Mouse (Mus musculus): ENCODE measurements at regions not wholly inside any gene's neighbourhood (a gene's known extent, or its start where the extent isn't known, plus 50 kb on each side); places are given as distances from the start of the nearest gene placed in this dataset.

- no peak overlapping the region for H3K4me2 ChIP-seq (ENCODE audit: low read depth)
- H3K36me3 ChIP-seq (ENCODE audit: control insufficient read depth, insufficient read depth) = no peaks in the 10 kb centered on the region
- no peaks in the 10 kb centered on the region for H3K27me3 ChIP-seq (ENCODE audit: control insufficient read depth, insufficient read depth, insufficient read length)
- no peak for TF ChIP-seq CEBPB (IDR thresholded peaks at IDR 0.05; ENCODE audit: insufficient read depth, poor library complexity, severe bottlenecking)
- TF ChIP-seq USF1 (IDR thresholded peaks at IDR 0.05; ENCODE audit: low read depth) = no peak
- no peak for TF ChIP-seq E2F4 (IDR thresholded peaks at IDR 0.05; ENCODE audit: insufficient read depth)
- TF ChIP-seq REST (IDR thresholded peaks at IDR 0.05; ENCODE audit: insufficient read depth, insufficient read length) = no peak
- no peak for TF ChIP-seq POLR2AphosphoS2 (IDR thresholded peaks at IDR 0.05; ENCODE audit: insufficient read length, low read depth)
- TF ChIP-seq POLR2A (IDR thresholded peaks at IDR 0.05; ENCODE audit: insufficient read length, low read depth) = no peak
- TF ChIP-seq MAX (IDR thresholded peaks at IDR 0.05; ENCODE audit: low read depth) = no peak
- no peak for TF ChIP-seq MYOG (IDR thresholded peaks at IDR 0.05; ENCODE audit: control insufficient read depth in 1 of 3, insufficient read depth in 1 of 3, insufficient read length in 2 of 3, low read depth in 2 of 3)
- TF ChIP-seq MYOD1 (IDR thresholded peaks at IDR 0.05; ENCODE audit: control insufficient read depth in 1 of 3, insufficient read length in 2 of 3, low read depth in 2 of 3) = no peak
- no peak for TF ChIP-seq SRF (IDR thresholded peaks at IDR 0.05; ENCODE audit: control insufficient read depth, insufficient read length, low read depth)
- TF ChIP-seq TCF3 (IDR thresholded peaks at IDR 0.05; ENCODE audit: insufficient read length, low read depth) = no peak
- no peak for TF ChIP-seq TCF12 (IDR thresholded peaks at IDR 0.05; ENCODE audit: insufficient read depth, poor library complexity, severe bottlenecking)
- no peaks in the 10 kb centered on the region for H3K79me2 ChIP-seq (ENCODE audit: control insufficient read depth, insufficient read depth)
- H3K4me3 ChIP-seq = no peak overlapping the region
- H3ac ChIP-seq (ENCODE audit: control insufficient read depth, insufficient read length) = no peak overlapping the region
Observed at GRCm38 (mm10) chrX:12942451-12942850, 128.8 kb upstream of the Usp9x start.

- Histone ChIP-seq H3ac (ENCODE audit: control insufficient read depth, insufficient read length) (no peak overlapping the region), H3K27me3 (ENCODE audit: control insufficient read depth, insufficient read depth, insufficient read length) (no peaks in the 10 kb centered on the region), H3K79me2 (ENCODE audit: control insufficient read depth, insufficient read depth) (no peaks in the 10 kb centered on the region), H3K4me3 (peak overlapping the region; percentile 19), H3K36me3 (ENCODE audit: control insufficient read depth, insufficient read depth) (no peaks in the 10 kb centered on the region), H3K4me2 (ENCODE audit: low read depth) (peak overlapping the region; percentile 47)
- TF ChIP-seq SRF (IDR thresholded peaks at IDR 0.05; ENCODE audit: control insufficient read depth, insufficient read length, low read depth) (no peak), POLR2AphosphoS2 (IDR thresholded peaks at IDR 0.05; ENCODE audit: insufficient read length, low read depth) (peak; percentile 35), CEBPB (IDR thresholded peaks at IDR 0.05; ENCODE audit: insufficient read depth, poor library complexity, severe bottlenecking) (no peak), MYOD1 (IDR thresholded peaks at IDR 0.05; ENCODE audit: control insufficient read depth in 1 of 3, insufficient read length in 2 of 3, low read depth in 2 of 3) (peak in 1 of 3 experiments; percentile 0), MAX (IDR thresholded peaks at IDR 0.05; ENCODE audit: low read depth) (no peak)
Observed at GRCm38 (mm10) chrX:12936406-12937172, 134.7 kb upstream of the Usp9x start.

- no peaks in the 10 kb centered on the region for H3K79me2 ChIP-seq (ENCODE audit: control insufficient read depth, insufficient read depth)
- H3ac ChIP-seq (ENCODE audit: control insufficient read depth, insufficient read length) = no peak overlapping the region
- no peaks in the 10 kb centered on the region for H3K27me3 ChIP-seq (ENCODE audit: control insufficient read depth, insufficient read depth, insufficient read length)
- H3K36me3 ChIP-seq (ENCODE audit: control insufficient read depth, insufficient read depth) = no peaks in the 10 kb centered on the region
- no peak overlapping the region for H3K4me3 ChIP-seq
- H3K4me2 ChIP-seq (ENCODE audit: low read depth) = no peak overlapping the region
- TF ChIP-seq TCF3 (IDR thresholded peaks at IDR 0.05; ENCODE audit: insufficient read length, low read depth) (no peak), MYOD1 (IDR thresholded peaks at IDR 0.05; ENCODE audit: control insufficient read depth in 1 of 3, insufficient read length in 2 of 3, low read depth in 2 of 3) (no peak), E2F4 (IDR thresholded peaks at IDR 0.05; ENCODE audit: insufficient read depth) (no peak), MAX (IDR thresholded peaks at IDR 0.05; ENCODE audit: low read depth) (no peak), SRF (IDR thresholded peaks at IDR 0.05; ENCODE audit: control insufficient read depth, insufficient read length, low read depth) (no peak), MYOG (IDR thresholded peaks at IDR 0.05; ENCODE audit: control insufficient read depth in 1 of 3, insufficient read depth in 1 of 3, insufficient read length in 2 of 3, low read depth in 2 of 3) (no peak), USF1 (IDR thresholded peaks at IDR 0.05; ENCODE audit: low read depth) (no peak), REST (IDR thresholded peaks at IDR 0.05; ENCODE audit: insufficient read depth, insufficient read length) (no peak), POLR2A (IDR thresholded peaks at IDR 0.05; ENCODE audit: insufficient read length, low read depth) (no peak), CEBPB (IDR thresholded peaks at IDR 0.05; ENCODE audit: insufficient read depth, poor library complexity, severe bottlenecking) (no peak), POLR2AphosphoS2 (IDR thresholded peaks at IDR 0.05; ENCODE audit: insufficient read length, low read depth) (no peak)
Observed at GRCm38 (mm10) chrX:12933294-12933807, 137.9 kb upstream of the Usp9x start.

DNA sequence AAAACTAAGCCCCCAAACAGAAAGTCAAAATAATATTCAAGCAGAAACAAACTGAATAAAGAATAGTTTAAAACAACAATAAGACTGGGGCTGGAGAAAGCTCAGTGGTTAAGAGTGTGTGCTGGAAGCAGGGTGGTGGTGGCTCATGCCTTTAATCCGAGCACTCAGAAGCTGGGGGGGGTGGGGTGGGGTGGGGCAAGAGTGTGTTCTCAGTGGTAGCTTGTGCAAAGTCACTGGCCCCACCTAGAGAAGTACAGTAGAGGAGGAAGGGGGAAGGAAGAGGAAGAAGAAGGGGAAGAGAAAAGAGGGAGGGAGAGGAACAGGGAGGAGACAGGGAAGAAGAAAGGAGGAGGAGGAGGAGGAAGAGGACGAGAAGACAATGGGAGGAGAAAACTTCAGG lies 141.1 kb upstream of the Usp9x start:
- H3K79me2 ChIP-seq (ENCODE audit: control insufficient read depth, insufficient read depth) = no peaks in the 10 kb centered on the region
- no peaks in the 10 kb centered on the region for H3K36me3 ChIP-seq (ENCODE audit: control insufficient read depth, insufficient read depth)
- no peak overlapping the region for H3K4me3 ChIP-seq
- TF ChIP-seq REST (IDR thresholded peaks at IDR 0.05; ENCODE audit: insufficient read depth, insufficient read length) (no peak), MYOG (IDR thresholded peaks at IDR 0.05; ENCODE audit: control insufficient read depth in 1 of 3, insufficient read depth in 1 of 3, insufficient read length in 2 of 3, low read depth in 2 of 3) (no peak), TCF12 (IDR thresholded peaks at IDR 0.05; ENCODE audit: insufficient read depth, poor library complexity, severe bottlenecking) (no peak), POLR2A (IDR thresholded peaks at IDR 0.05; ENCODE audit: insufficient read length, low read depth) (no peak), CEBPB (IDR thresholded peaks at IDR 0.05; ENCODE audit: insufficient read depth, poor library complexity, severe bottlenecking) (no peak), MYOD1 (IDR thresholded peaks at IDR 0.05; ENCODE audit: control insufficient read depth in 1 of 3, insufficient read length in 2 of 3, low read depth in 2 of 3) (no peak), MAX (IDR thresholded peaks at IDR 0.05; ENCODE audit: low read depth) (no peak), USF1 (IDR thresholded peaks at IDR 0.05; ENCODE audit: low read depth) (no peak), POLR2AphosphoS2 (IDR thresholded peaks at IDR 0.05; ENCODE audit: insufficient read length, low read depth) (no peak), TCF3 (IDR thresholded peaks at IDR 0.05; ENCODE audit: insufficient read length, low read depth) (no peak)
- H3K4me2 ChIP-seq (ENCODE audit: low read depth) = no peak overlapping the region
- no peaks in the 10 kb centered on the region for H3K27me3 ChIP-seq (ENCODE audit: control insufficient read depth, insufficient read depth, insufficient read length)
- no peak overlapping the region for H3ac ChIP-seq (ENCODE audit: control insufficient read depth, insufficient read length)

All from myocyte (in vitro differentiated cells).